Mouse (Mus musculus): ENCODE data around the gene Myocd. TPM values are rescaled to one million over a fixed set of nuclear protein-coding genes. Genes with fewer than 3 reads are reported as not detected.

The Myocd gene
- polyA plus RNA-seq, 1 experiment: not detected

DNA sequence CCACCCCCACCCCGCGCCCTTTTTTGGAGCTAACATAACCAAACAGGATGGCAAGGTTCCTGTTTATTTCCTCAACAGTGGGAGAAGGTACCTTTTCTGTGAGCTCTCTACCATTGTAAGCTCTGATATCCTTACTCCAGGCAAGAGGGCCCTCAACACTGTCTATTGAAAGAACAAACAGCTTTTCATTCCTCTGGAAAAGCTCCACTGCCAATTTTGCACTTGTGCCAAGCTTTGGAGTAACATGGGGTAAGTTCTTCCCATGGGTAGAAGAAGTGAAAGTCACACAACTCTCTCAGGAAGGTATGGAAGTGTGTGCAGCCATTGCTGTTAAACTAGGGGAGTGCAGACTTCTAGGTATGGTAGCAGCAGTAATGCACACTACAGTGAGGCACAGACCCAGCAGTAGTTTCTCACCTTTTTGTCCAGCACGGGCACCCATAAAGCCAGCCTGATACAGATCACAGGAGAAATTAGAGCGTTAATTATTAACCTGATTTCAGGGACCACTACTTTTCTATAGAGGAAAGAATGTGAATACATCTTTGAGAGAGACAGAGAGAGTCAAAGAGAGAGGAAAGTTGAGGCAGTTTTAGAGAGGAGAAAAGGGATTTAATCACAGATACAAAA, 99.6 kb downstream of the Myocd start:
- TF ChIP-seq GATA1 (IDR thresholded peaks at IDR 0.05; ENCODE audit: low read length): no peak

DNA sequence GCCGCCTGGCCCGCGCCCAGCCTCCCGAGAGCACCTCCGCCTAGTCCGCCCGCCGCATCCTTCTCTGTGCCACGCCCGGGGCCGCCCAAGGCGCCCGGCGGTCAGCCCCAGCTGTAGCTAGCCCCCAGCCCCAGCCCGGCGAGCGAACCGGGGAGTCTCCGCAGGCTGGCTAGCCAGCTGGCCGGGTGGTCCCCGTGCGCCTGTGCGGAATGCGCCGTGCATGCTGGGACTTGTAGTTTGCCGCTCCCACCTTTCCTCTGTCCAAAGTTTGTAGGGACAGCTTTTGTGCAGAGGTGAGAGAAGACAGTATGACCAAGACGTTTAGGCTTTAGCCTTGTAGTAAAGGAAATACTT, 107.0 kb downstream of the Myocd start, which contains the start of gene Arhgap44:
Gene Arhgap44 (minus strand): TSS at position 195 of the 354 bp plus-strand sequence.
- no peak for TF ChIP-seq GATA1 (IDR thresholded peaks at IDR 0.05; ENCODE audit: low read length)

GRCm38 (mm10) chr11:65161881-65162766, 107.7 kb downstream of the Myocd start:
- no peak for TF ChIP-seq GATA1 (IDR thresholded peaks at IDR 0.05; ENCODE audit: low read length)

- TF ChIP-seq GATA1 (IDR thresholded peaks at IDR 0.05; ENCODE audit: low read length): no peak
Measured at GRCm38 (mm10) chr11:65160991-65161880, 108.6 kb downstream of the Myocd start.

GRCm38 (mm10) chr11:65159791-65160190, 110.0 kb downstream of the Myocd start, which contains the start of gene 1700086D15Rik:
TSS of gene 1700086D15Rik (minus strand) at chr11:65159891.
- no peak for TF ChIP-seq GATA1 (IDR thresholded peaks at IDR 0.05; ENCODE audit: low read length)

DNA sequence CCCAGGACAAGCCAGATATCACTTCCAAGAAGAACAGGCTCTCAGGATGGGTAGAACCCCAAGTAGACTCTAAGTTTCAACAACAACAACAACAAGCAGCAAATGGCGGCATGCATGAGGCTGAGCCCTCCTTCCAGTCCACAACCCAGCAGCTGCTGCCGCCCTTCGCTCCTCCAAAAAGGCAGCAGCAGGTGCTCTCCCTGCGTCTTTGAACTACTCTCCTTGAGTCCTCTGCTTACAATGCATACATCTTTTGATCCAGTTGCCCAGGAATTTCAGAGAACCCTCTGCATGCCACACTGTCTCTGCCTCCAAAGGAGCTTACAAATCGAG, 111.2 kb downstream of the Myocd start:
- no peak for TF ChIP-seq GATA1 (IDR thresholded peaks at IDR 0.05; ENCODE audit: low read length)

DNA sequence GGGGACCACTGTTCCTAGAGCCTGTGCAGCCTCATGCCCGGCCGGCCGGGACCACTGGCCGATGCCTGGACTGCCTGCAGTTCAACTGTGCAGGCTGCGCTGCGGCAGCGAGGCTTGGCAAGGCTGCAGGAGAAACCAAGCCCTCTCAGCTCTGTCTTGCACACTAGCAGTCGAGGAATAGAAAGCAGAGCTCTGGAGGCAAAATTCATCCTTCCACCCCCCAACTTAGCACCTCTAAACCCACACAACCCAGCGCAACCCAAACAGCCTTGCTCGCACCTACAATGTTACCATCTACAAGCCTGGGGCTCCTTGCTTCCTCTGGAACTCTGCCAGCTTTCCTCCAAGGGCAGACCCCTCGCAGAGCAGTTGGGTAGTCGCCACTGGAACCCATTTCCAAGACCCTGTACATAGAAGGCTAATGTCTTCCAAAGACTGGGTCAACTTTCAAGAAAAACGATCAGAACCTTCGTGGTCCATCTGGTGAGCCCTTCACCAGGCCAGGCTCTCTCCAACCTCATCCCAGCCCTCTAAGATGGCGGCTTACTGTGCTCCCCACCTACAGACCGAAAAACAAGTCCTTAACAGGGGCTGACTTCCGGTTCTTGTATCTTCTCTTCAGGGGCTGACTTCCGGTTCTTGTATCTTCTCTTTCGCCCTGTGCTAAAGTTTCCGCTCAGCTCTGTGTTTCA, 111.7 kb downstream of the Myocd start:
- TF ChIP-seq GATA1 (IDR thresholded peaks at IDR 0.05; ENCODE audit: low read length): no peak

GRCm38 (mm10) chr11:65153006-65153405, 116.8 kb downstream of the Myocd start:
- TF ChIP-seq GATA1 (IDR thresholded peaks at IDR 0.05; ENCODE audit: low read length): no peak

DNA sequence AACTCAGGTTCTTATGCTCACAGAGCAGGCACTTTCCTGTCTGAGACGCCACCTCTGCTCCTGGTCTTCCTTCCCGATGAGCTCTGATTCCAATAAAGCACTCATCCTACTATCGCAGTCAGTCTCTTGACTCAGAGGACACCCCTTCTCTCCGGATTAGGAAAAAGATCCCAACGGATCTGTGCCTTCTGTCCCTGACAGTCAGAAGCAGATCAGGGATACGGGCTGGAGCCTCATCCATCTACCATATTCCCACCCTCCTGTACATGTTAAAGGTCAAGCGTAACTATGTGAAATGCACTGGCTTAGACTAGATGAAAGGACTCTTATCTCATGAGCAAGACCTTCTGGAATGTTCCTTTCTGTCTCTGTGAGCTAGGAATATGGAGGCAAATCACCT, 121.3 kb downstream of the Myocd start:
- no peak for TF ChIP-seq GATA1 (IDR thresholded peaks at IDR 0.05; ENCODE audit: low read length)

DNA sequence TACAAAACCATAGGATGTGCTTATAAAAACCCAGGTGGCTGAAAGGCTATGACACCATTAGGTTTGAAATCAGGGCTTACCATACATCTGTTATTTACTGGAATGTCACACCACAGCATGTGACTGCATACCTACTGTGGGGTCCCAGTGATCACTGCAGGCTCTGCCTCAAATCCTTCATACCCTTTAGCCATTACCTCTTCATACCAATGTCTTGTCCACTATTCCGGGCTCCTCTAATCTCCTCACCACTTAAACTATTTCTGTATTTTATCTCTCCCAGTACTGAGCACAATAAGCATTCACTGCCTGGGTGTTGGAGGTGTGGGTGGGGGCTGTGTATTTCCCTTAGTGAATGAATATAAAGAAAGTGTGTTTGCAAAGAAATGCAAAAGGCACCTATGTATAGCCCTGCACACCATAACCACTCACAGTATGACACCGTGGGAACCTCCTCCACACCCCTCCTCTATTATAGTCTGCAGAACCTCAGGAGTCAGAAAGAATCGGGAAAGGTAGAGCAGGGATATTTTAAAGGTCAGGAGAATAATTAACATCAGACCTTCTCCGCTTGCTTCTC, 126.9 kb downstream of the Myocd start:
- no peak for TF ChIP-seq GATA1 (IDR thresholded peaks at IDR 0.05; ENCODE audit: low read length)

- no peak for TF ChIP-seq GATA1 (IDR thresholded peaks at IDR 0.05; ENCODE audit: low read length)
Measured at GRCm38 (mm10) chr11:65139030-65139429, 130.8 kb downstream of the Myocd start.

DNA sequence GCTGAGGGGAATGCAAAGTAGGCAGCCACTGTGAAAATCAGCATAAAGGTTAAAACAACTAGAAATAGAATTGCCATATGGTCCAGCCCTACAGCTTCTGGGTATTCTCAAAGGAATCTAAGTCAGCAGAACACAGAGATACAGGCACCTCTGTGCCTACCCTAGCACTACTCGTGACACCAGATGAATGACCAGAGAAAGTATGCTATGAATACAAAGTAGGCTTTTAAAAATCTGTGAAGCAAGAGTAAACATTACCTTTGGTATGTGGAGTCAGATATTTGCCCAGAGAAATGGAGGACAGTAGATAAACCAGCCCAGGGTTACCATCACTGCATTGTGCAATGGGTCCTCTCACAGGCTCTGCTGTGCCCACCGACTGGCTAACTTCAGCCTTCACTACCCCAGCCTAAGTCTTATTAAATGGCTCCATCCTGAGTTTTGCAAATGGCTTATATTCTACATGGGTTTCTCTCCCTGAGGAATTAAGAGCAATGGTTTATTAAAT, 132.6 kb downstream of the Myocd start:
- no peak for TF ChIP-seq GATA1 (IDR thresholded peaks at IDR 0.05; ENCODE audit: low read length)

DNA sequence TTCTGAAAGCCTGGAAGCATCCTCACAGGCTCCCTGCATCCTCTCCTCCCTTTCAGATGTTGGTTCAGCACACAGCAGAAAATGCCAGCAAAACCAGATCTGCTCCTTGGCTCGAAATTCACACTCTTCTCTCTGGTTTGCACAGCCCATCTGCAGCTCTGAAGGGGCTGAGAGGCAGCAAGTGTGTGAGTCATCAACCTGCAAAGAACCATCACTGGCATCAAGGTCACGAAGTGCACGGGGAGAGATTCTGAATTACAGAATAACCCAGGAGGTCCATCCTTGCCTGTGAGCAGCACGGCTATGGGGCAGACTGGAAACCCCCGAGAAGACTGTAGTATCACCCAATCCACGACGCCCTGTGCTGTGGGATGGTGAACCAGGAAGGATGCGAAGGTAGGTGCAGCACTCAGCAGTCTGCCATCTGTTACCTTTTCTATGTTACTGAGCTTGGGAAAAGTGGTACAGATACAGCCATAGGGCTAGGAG, 134.5 kb downstream of the Myocd start:
- no peak for TF ChIP-seq GATA1 (IDR thresholded peaks at IDR 0.05; ENCODE audit: low read length)

GRCm38 (mm10) chr11:65133661-65134060, 136.1 kb downstream of the Myocd start:
- TF ChIP-seq GATA1 (IDR thresholded peaks at IDR 0.05; ENCODE audit: low read length): no peak

DNA sequence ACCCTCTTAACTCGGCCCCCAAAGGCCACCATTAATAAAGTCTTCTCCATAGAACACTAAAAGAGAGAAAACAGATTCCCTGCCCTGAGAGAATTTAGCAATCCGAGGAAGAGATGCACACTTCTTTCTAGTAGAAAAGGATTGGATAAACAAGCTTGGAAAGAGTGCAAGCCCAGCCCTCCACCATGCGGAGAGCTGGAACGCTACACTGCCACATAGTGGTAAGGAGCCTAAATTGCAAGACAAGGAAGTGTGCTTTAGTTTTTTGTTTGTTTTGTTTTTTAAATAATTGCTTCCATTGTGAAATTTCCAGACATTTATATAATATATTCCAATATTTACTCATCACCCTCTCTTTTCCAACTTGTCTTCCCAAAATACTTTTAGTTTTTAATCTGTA, 140.7 kb downstream of the Myocd start:
- TF ChIP-seq GATA1 (IDR thresholded peaks at IDR 0.05; ENCODE audit: low read length): no peak
